Mouse (Mus musculus): ENCODE results near the gene Maneal. TPM values are rescaled to one million over a fixed set of nuclear protein-coding genes. Genes with fewer than 3 reads are reported as not detected.

Gene Maneal
- total and polyA plus RNA-seq, 3 experiments: 0.08 TPM; not detected in 2

GRCm38 (mm10) chr4:124850261-124850913 is 11.6 kb downstream of the Maneal start, which contains the start of gene Yrdc (continued):
- TF ChIP-seq TBP (IDR thresholded peaks at IDR 0.05; ENCODE audit: low read depth, low read length) (0 out of 2 replicates have a peak, but pooled peaks have one; percentile 24), NRF1 (IDR thresholded peaks at IDR 0.05; ENCODE audit: insufficient read depth, low read depth, low read length, poor library complexity, severe bottlenecking) (no peak), EP300 (IDR thresholded peaks at IDR 0.05; ENCODE audit: low read depth in 1 of 2, low read length in 2 of 2) (no peak), USF2 (IDR thresholded peaks at IDR 0.05; ENCODE audit: borderline replicate concordance in 1 of 2, insufficient read depth in 1 of 2, low read depth in 1 of 2, low read length in 2 of 2) (no peak), UBTF (IDR thresholded peaks at IDR 0.05; ENCODE audit: borderline replicate concordance, insufficient read depth, low read depth, low read length) (0 out of 2 replicates have a peak, but pooled peaks have one; percentile 45), GATA1 (IDR thresholded peaks at IDR 0.05; ENCODE audit: low read depth, low read length) (no peak), MXI1 (IDR thresholded peaks at IDR 0.05; ENCODE audit: low read depth, low read length) (peak; percentile 80), CTCF (IDR thresholded peaks at IDR 0.05 in 2 of 3, conservative IDR thresholded peaks at IDR 0.05 in 1 of 3; ENCODE audit: control insufficient read depth in 1 of 3, insufficient read depth in 1 of 3, low read depth in 2 of 3, low read length in 3 of 3, poor library complexity in 1 of 3, severe bottlenecking in 1 of 3) (peak in 1 of 3 experiments; percentile 53; a peak in 3 of 6 replicates), USF1 (IDR thresholded peaks at IDR 0.05; ENCODE audit: low read depth, low read length) (no peak), ZNF384 (IDR thresholded peaks at IDR 0.05; ENCODE audit: low read depth, low read length) (no peak), E2F4 (IDR thresholded peaks at IDR 0.05; ENCODE audit: borderline replicate concordance, low read depth, low read length) (no peak), MYC (IDR thresholded peaks at IDR 0.05; ENCODE audit: low read depth, low read length) (no peak), NELFE (IDR thresholded peaks at IDR 0.05; ENCODE audit: low read depth, low read length) (peak; percentile 80)

- H3K4me1 ChIP-seq (ENCODE audit: control insufficient read depth in 1 of 2, insufficient read depth in 2 of 2, low read length in 2 of 2): peaks cover 0 to 16% of the 10 kb centered on the region in 2 experiments; a peak in 3 of 4 replicates
- H3K9ac ChIP-seq (ENCODE audit: control insufficient read depth, low read depth, low read length, poor library complexity, severe bottlenecking): peak overlapping the region; percentile 91
- peaks cover 42% of the 10 kb centered on the region for H3K79me2 ChIP-seq (ENCODE audit: control insufficient read depth, insufficient read depth, low read length, poor library complexity)
- H3K27ac ChIP-seq (ENCODE audit: control insufficient read depth, low read depth, low read length): peak overlapping the region; percentile 2; the same call in 1 of the 2 replicates
- peaks cover 13 to 17% of the 10 kb centered on the region in 2 experiments; a peak in 3 of 4 replicates for H3K36me3 ChIP-seq (ENCODE audit: control insufficient read depth in 1 of 2, insufficient read depth in 2 of 2, low read length in 2 of 2)
- DNase-seq (ENCODE audit: low read depth, low spot score): peak; percentile 58
- no peaks in the 10 kb centered on the region for H3K27me3 ChIP-seq (ENCODE audit: control insufficient read depth in 1 of 2, insufficient read depth in 2 of 2, low read length in 2 of 2)
- no peaks in the 10 kb centered on the region for H3K9me3 ChIP-seq (replicated peaks; ENCODE audit: insufficient read depth, low read length)
- TF ChIP-seq UBTF (IDR thresholded peaks at IDR 0.05; ENCODE audit: borderline replicate concordance, insufficient read depth, low read depth, low read length): no peak
- no peak for TF ChIP-seq USF1 (IDR thresholded peaks at IDR 0.05; ENCODE audit: low read depth, low read length)
- TF ChIP-seq JUND (IDR thresholded peaks at IDR 0.05; ENCODE audit: low read depth, low read length): no peak
- TF ChIP-seq POLR2A (IDR thresholded peaks at IDR 0.05; ENCODE audit: control insufficient read depth in 1 of 2, insufficient read depth in 1 of 2, low read depth in 1 of 2, low read length in 2 of 2, poor library complexity in 1 of 2): peak in 1 of 2 experiments; percentile 11; a peak in 1 of 4 replicates
- TF ChIP-seq HCFC1 (IDR thresholded peaks at IDR 0.05; ENCODE audit: low read depth, low read length): no peak
- no peak for TF ChIP-seq GATA1 (IDR thresholded peaks at IDR 0.05; ENCODE audit: low read depth, low read length)
- no peak for TF ChIP-seq ZNF384 (IDR thresholded peaks at IDR 0.05; ENCODE audit: low read depth, low read length)
- no peak for TF ChIP-seq SIN3A (IDR thresholded peaks at IDR 0.05; ENCODE audit: low read length)
- TF ChIP-seq TAL1 (IDR thresholded peaks at IDR 0.05; ENCODE audit: low read length): no peak
- 0 out of 2 replicates have a peak, but pooled peaks have one; percentile 20 for TF ChIP-seq TBP (IDR thresholded peaks at IDR 0.05; ENCODE audit: low read depth, low read length)
- no peak for TF ChIP-seq ZC3H11A (IDR thresholded peaks at IDR 0.05; ENCODE audit: low read depth, low read length)
- no peak for TF ChIP-seq SMC3 (IDR thresholded peaks at IDR 0.05; ENCODE audit: low read depth, low read length)
- TF ChIP-seq ETS1 (IDR thresholded peaks at IDR 0.05; ENCODE audit: low read depth, low read length): no peak
- peak overlapping the region; percentile 92 to 98 for H3K4me3 ChIP-seq (ENCODE audit: control insufficient read depth in 1 of 2, insufficient read depth in 1 of 2, low read depth in 2 of 2, low read length in 2 of 2)
Observed at GRCm38 (mm10) chr4:124849631-124850260, 12.2 kb downstream of the Maneal start.

Data from MEL (cell line).